14 mouse cellular contexts compared by ENCODE assay signal in the genomic region with DNA sequence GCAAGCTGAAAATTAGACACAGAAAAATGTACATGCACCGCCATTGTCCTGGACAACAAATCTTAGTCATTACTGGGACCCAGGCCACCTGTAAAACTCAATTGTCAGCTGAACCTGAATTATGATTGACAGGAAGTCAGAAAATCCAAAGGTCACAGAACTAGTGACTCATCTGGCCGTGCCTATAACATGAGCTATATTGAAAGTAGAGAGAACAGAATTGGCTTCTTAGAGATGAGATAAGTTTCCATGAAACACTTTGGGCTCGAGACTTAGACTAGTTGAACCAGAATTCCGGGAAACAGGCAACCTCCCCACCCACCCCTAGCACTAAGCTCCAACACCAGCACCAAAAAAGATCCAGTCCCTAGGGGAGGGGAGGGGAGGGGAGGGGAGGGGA.
"Had no signal": no experiment of that assay in that cellular context is flagged by ENCODE, and none has a peak within 500 bp of the region (broad histone marks: within the 10 kb centered on the region; RNA-seq: fewer than 3 reads in every experiment).

No protein-coding gene starts in this region.

- H3K36me3 ChIP-seq: limb, embryonic 15.5 days; liver, embryonic 12.5 days; midbrain, embryonic 12.5 days had no signal

- H3K27me3 ChIP-seq: limb, embryonic 15.5 days; liver, embryonic 12.5 days; megakaryocyte, embryonic 14.5 days had no signal

- H3K27ac ChIP-seq: limb, embryonic 15.5 days; liver, embryonic 12.5 days; macrophage; midbrain, embryonic 12.5 days had no signal

- H3K4me3 ChIP-seq: limb, embryonic 15.5 days; liver, embryonic 12.5 days; megakaryocyte, embryonic 14.5 days; midbrain, embryonic 12.5 days had no signal

- ATAC-seq: liver, embryonic 12.5 days had no signal

- H3K9me3 ChIP-seq: limb, embryonic 15.5 days; liver, embryonic 12.5 days; midbrain, embryonic 12.5 days had no signal

- H3K4me1 ChIP-seq: liver, embryonic 12.5 days; megakaryocyte, embryonic 14.5 days had no signal

- H3K4me2 ChIP-seq: limb, embryonic 15.5 days; liver, embryonic 12.5 days; lung, embryonic 14.5 days; midbrain, embryonic 12.5 days had no signal

- H3K9ac ChIP-seq: limb, embryonic 15.5 days; liver, embryonic 12.5 days; lung, embryonic 14.5 days; midbrain, embryonic 12.5 days had no signal

- DNase-seq: kidney, adult 18-20 months; kidney, postnatal 10 days; layer of hippocampus, postnatal 36 days; lung, embryonic 14.5 days; lung, postnatal 10 days; right cerebral cortex, adult 18-20 months; right cerebral cortex, postnatal 25 days; thymus, adult 2 months; thymus, postnatal 25 days had no signal
